Mouse (Mus musculus) testis, adult 2 months (tissue): ENCODE measurements around the gene Tpst1. TPM values are rescaled to one million over a fixed set of nuclear protein-coding genes. Genes with fewer than 3 reads are reported as not detected.

ENCODE experiments used
- H3K27ac ChIP-seq: fragments of 200-500 bp; 2 replicates; pipeline ENCODE4 v1.5.1; 2012; ENCODE audit warnings: low read depth, low read length; ENCODE audit not compliant: control insufficient read depth, insufficient read depth
- H3K27me3 ChIP-seq: fragments of 200-500 bp; 2 replicates; pipeline ENCODE4 v1.6.1; 2012; ENCODE audit warnings: mild to moderate bottlenecking, low read length, moderate library complexity; ENCODE audit not compliant: control insufficient read depth, insufficient read depth
- H3K36me3 ChIP-seq: fragments of 200-500 bp; 2 replicates; pipeline ENCODE4 v1.6.1; 2012; ENCODE audit warnings: mild to moderate bottlenecking, low read length; ENCODE audit not compliant: control insufficient read depth, insufficient read depth
- H3K4me1 ChIP-seq: fragments of 200-500 bp; 2 replicates; pipeline ENCODE4 v1.6.1; 2012; ENCODE audit warnings: low read length; ENCODE audit not compliant: control insufficient read depth, insufficient read depth
- H3K4me3 ChIP-seq: fragments of 200-500 bp; 2 replicates; pipeline ENCODE4 v1.5.1; 2012; ENCODE audit warnings: low read depth, mild to moderate bottlenecking, low read length, moderate library complexity, mixed read lengths; ENCODE audit not compliant: control insufficient read depth
- CTCF ChIP-seq: fragments of 200-500 bp; IDR thresholded peaks from 2 replicates; pipeline ENCODE4 v1.5.1; 2012; ENCODE audit warnings: low read depth, mild to moderate bottlenecking, inconsistent platforms, low read length, moderate library complexity; ENCODE audit not compliant: control insufficient read depth, insufficient read depth, insufficient replicate concordance
- POLR2A ChIP-seq: fragments of 200-500 bp; IDR thresholded peaks from 2 replicates; pipeline ENCODE4 v1.6.1; 2012; ENCODE audit warnings: low read depth, mild to moderate bottlenecking, inconsistent platforms, low read length, moderate library complexity; ENCODE audit not compliant: control insufficient read depth
- polyA plus RNA-seq: library from polyadenylated mRNA; depleted of rRNA; stranded (reverse); fragments of >200 nt; gene quantifications from 2 replicates; pipeline ENCODE4 v1.2.3, GENCODE M21; 2012

The Tpst1 gene
- polyA plus RNA-seq, 1 experiment, result 59.6 TPM

GRCm38 (mm10) chr5:130128686-130129523 lies 55.8 kb downstream of the Tpst1 start:
- Histone ChIP-seq H3K27ac (no peak overlapping the region), H3K27me3 (no peaks in the 10 kb centered on the region), H3K36me3 (no peaks in the 10 kb centered on the region), H3K4me3 (no peak overlapping the region), H3K4me1 (no peaks in the 10 kb centered on the region)
- no peak for TF ChIP-seq POLR2A
- TF ChIP-seq CTCF, result no peak

GRCm38 (mm10) chr5:130129524-130129793 lies 56.3 kb downstream of the Tpst1 start:
- Histone ChIP-seq H3K4me1 (no peaks in the 10 kb centered on the region), H3K4me3 (no peak overlapping the region), H3K27ac (no peak overlapping the region), H3K27me3 (no peaks in the 10 kb centered on the region), H3K36me3 (no peaks in the 10 kb centered on the region)
- TF ChIP-seq CTCF (no peak), POLR2A (no peak)

DNA sequence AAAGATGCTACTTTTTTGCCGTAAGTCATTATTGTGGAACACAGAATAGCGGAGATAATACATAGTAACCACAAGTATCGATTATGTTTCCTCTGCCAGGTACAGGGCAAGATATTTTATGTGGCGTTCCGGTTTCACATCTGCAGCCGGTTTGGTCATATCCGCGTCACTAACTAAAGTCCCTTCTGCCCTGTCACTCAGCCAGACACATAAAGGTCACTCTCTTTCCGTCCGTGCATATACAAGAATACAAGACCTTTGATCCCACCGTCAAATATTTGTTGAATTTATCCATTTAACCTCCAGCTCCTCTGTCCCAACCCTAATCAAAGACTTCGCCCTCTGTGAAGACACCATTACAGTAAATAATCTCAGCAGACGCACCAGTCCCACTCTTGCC lies 63.5 kb downstream of the Tpst1 start:
- H3K4me3 ChIP-seq, result no peak overlapping the region
- no peak overlapping the region for H3K27ac ChIP-seq
- no peaks in the 10 kb centered on the region for H3K36me3 ChIP-seq
- H3K27me3 ChIP-seq, result no peaks in the 10 kb centered on the region
- TF ChIP-seq POLR2A (no peak), CTCF (no peak)
- H3K4me1 ChIP-seq, result peaks cover 5% of the 10 kb centered on the region

DNA sequence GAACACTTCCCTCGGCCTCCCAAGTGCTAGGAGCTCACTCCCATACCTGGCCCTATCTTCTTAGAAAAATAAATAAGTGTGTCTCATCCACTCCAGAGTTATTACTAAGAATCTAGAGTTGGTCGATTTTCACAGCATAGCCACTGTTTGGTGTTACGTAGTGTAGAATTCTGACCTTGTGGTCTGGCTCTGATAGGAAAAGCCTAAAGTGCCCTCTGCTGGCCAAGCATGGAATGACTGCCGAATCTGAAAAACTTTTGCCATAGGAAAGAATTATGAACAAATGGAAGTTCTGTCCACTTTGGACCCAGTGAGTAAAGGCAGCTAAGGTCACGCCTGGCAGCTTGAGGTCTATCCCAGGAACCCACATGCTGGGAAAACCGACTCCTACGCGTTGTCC lies 66.3 kb downstream of the Tpst1 start:
- Histone ChIP-seq H3K27ac (no peak overlapping the region), H3K4me1 (peaks cover 16% of the 10 kb centered on the region)
- no peak for TF ChIP-seq POLR2A
- no peak for TF ChIP-seq CTCF

DNA sequence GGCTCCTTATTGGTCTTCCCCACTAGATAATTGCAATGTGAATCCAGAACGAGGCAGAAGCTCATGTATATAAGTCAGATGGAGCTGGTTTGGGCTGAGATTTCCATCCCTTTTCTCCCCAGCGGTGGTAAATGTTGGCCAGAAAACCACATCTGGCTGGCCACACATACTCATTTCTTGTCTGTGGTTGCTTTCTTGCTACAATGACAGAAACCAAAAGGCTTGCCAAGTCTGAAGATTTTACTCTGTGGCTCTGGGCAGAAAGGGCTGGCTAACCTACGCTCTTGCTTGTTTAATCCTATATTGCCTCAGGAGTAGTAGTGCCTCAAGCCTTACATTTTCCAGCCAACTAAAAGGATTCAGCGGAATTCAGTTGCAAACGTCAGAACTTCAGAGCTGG lies 68.0 kb downstream of the Tpst1 start:
- H3K27me3 ChIP-seq, result no peaks in the 10 kb centered on the region
- peak overlapping the region; percentile 44 for H3K4me3 ChIP-seq
- TF ChIP-seq CTCF, result no peak
- no peak for TF ChIP-seq POLR2A
- no peak overlapping the region for H3K27ac ChIP-seq
- peaks cover 11% of the 10 kb centered on the region for H3K4me1 ChIP-seq
- peaks cover 1% of the 10 kb centered on the region for H3K36me3 ChIP-seq

More for the DNA sequence above, 66.3 kb downstream of the Tpst1 start:
- peaks cover 1% of the 10 kb centered on the region; the same call in 1 of the 2 replicates for H3K36me3 ChIP-seq
- no peak overlapping the region for H3K4me3 ChIP-seq
- H3K27me3 ChIP-seq, result no peaks in the 10 kb centered on the region

- Histone ChIP-seq H3K4me1 (peaks cover 11% of the 10 kb centered on the region), H3K27me3 (no peaks in the 10 kb centered on the region), H3K27ac (peak overlapping the region; percentile 69), H3K36me3 (peaks cover 1% of the 10 kb centered on the region), H3K4me3 (peak overlapping the region; percentile 37)
- TF ChIP-seq POLR2A (no peak; the same call in 1 of the 2 replicates), CTCF (no peak)
Observed at GRCm38 (mm10) chr5:130142041-130142440, 68.9 kb downstream of the Tpst1 start.

- H3K27me3 ChIP-seq, result no peaks in the 10 kb centered on the region
- H3K4me1 ChIP-seq, result peaks cover 11% of the 10 kb centered on the region
- H3K27ac ChIP-seq, result peak overlapping the region; percentile 12; the same call in 1 of the 2 replicates
- no peak for TF ChIP-seq CTCF
- TF ChIP-seq POLR2A, result no peak
- peak overlapping the region; percentile 37 for H3K4me3 ChIP-seq
- peaks cover 1% of the 10 kb centered on the region for H3K36me3 ChIP-seq
Observed at GRCm38 (mm10) chr5:130143101-130143500, 70.0 kb downstream of the Tpst1 start.
